Mouse (Mus musculus): ENCODE data around the gene Aes. TPM values are rescaled to one million over a fixed set of nuclear protein-coding genes. Genes with fewer than 3 reads are reported as not detected.

The Aes gene
- polyA plus RNA-seq, 1 experiment from 2014 or later, result 334 TPM

DNA sequence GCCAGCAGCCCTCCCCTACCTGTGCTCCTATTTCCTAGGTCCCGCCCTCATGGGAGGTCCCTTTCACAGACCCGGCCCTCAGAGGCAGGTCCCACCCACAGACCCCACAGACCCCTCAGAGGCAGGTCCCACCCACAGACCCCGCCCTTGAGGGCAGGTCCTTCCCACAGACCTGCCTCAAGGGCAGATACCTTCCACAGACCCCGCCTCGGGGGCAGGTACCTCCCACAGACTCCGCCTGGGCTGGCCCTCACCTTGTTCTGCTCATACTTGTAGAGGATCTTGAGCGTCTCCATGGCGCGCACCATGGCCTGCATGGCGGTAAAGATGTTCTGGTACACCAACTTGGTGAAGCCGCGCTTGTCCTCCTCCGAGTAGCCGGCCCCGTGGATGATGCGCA, 24.5 kb upstream of the Aes start:
- no peaks in the 10 kb centered on the region for H3K9me3 ChIP-seq (replicated peaks)
- no peak for DNase-seq (ENCODE audit: low spot score)
- peaks cover 9% of the 10 kb centered on the region; the same call in 1 of the 2 replicates for H3K4me1 ChIP-seq
- no peaks in the 10 kb centered on the region for H3K27me3 ChIP-seq (ENCODE audit: low read depth, poor library complexity, severe bottlenecking)
- no peak overlapping the region for H3K4me3 ChIP-seq
- no peak overlapping the region for H3K27ac ChIP-seq (replicated peaks)
- H3K36me3 ChIP-seq, result peaks cover 88% of the 10 kb centered on the region
- 63% methylated on average over 16 of the region's 16 CpGs for WGBS

DNA sequence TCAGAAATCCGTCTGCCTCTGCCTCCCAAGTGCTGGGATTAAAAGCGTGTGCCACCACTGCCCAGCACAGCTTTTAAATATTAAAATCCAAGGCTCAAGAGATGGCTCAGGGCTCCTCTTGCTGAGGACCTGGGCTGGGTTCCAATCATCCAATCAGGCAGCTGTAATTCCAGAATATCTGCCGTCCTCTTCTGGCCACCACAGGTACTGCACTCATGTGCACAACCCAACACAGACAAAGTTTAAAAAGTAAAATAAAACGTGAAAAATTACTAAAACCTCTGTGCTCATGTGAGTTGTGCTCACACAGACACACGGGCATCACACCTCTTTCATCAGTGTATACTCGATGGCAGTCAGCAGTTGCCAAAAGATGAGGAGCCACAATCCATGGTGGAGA, 22.6 kb upstream of the Aes start:
- Histone ChIP-seq H3K27me3 (ENCODE audit: low read depth, poor library complexity, severe bottlenecking) (no peaks in the 10 kb centered on the region), H3K36me3 (peaks cover 87% of the 10 kb centered on the region), H3K4me3 (no peak overlapping the region), H3K27ac (replicated peaks) (no peak overlapping the region), H3K9me3 (replicated peaks) (no peaks in the 10 kb centered on the region), H3K4me1 (peaks cover 19% of the 10 kb centered on the region)
- 77% methylated on average over 6 of the region's 6 CpGs for WGBS
- no peak for DNase-seq (ENCODE audit: low spot score)

DNA sequence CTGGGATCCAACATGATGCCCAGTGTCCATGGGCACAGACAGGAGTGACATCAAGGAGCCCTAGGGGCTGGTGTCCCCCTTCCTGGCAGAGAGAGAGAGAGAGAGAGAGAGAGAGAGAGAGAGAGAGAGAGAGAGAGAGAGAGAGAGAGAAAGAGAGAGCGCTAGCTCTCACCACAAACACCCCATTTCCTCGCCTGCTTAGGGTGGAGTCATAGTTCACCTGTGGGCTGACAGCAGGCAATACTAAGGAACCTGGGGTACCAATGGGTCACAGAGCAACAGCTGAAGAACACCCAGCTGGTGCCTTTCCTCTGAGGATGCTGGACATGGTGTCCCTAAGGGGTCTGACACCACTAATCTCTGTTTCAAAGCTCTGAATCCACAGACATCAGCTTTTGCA, 21.9 kb upstream of the Aes start:
- Histone ChIP-seq H3K4me1 (peaks cover 26% of the 10 kb centered on the region), H3K36me3 (peaks cover 86% of the 10 kb centered on the region), H3K27ac (replicated peaks) (no peak overlapping the region), H3K27me3 (ENCODE audit: low read depth, poor library complexity, severe bottlenecking) (no peaks in the 10 kb centered on the region), H3K9me3 (replicated peaks) (no peaks in the 10 kb centered on the region), H3K4me3 (no peak overlapping the region)
- DNase-seq (ENCODE audit: low spot score), result no peak
- WGBS, result 94% methylated on average over 2 of the region's 2 CpGs

DNA sequence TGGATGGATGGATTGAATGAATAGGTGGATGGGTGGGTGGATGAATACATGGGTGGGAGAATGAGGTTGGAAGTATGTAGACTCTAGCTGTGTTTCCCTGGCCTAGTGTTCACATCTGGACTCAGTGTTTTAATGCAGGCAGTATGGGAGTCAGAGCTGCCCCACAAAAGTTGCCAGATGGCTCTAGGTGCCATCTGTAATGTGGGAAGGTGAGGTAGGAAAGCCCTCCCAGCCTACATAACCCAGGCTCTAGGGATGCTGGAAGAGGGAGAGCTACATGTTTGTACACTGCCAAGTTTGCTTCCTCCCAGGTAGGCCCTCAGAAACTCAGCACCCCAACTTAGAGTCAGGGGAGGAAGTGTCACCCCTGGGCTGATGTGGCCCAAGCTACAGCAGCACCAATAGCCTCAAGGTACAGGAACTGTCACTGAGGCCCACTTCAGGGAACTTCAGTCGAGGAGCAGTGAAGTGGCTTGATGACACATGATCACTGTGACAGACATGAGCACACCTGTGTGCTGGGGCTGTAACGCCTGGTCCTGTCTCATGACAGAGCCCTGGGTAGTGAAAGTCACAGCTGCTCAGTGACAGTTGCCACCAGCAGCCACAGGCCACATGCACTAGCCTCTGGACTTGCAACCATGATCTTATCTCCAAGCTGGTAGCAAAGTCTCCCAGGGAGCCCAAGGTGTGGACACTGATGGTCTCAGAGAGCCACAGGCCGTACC, 20.8 kb upstream of the Aes start:
- H3K27me3 ChIP-seq (ENCODE audit: low read depth, poor library complexity, severe bottlenecking), result no peaks in the 10 kb centered on the region
- WGBS, result 88% methylated on average over 3 of the region's 3 CpGs
- no peak overlapping the region for H3K27ac ChIP-seq (replicated peaks)
- peaks cover 82% of the 10 kb centered on the region for H3K36me3 ChIP-seq
- DNase-seq (ENCODE audit: low spot score), result no peak
- H3K4me3 ChIP-seq, result no peak overlapping the region
- H3K9me3 ChIP-seq (replicated peaks), result no peaks in the 10 kb centered on the region
- peaks cover 36% of the 10 kb centered on the region for H3K4me1 ChIP-seq

DNA sequence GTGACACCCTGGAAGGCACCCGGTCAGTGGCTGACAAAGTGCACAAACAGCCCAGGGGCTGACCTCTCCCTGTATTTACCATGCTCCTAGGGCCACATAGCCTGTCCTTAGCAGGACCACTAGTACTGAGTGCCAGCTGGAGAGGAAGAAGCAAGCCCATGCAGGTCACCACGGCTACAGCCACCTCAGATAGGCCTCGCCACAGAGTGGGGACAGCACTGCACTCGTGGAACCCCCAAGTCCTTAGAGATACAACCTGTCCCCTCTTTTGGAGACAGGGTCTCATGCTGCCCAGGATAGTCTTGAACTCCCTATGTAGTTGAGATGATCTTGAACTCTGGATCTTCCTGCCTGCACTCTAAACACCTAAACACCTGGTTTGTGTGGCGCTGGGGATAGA, 17.9 kb upstream of the Aes start:
- 89% methylated on average over 5 of the region's 5 CpGs for WGBS
- peaks cover 44% of the 10 kb centered on the region for H3K4me1 ChIP-seq
- no peak overlapping the region; the same call in 1 of the 2 replicates for H3K27ac ChIP-seq (replicated peaks)
- DNase-seq (ENCODE audit: low spot score), result no peak
- no peaks in the 10 kb centered on the region for H3K27me3 ChIP-seq (ENCODE audit: low read depth, poor library complexity, severe bottlenecking)
- no peaks in the 10 kb centered on the region for H3K9me3 ChIP-seq (replicated peaks)
- no peak overlapping the region for H3K4me3 ChIP-seq
- peaks cover 61% of the 10 kb centered on the region for H3K36me3 ChIP-seq

DNA sequence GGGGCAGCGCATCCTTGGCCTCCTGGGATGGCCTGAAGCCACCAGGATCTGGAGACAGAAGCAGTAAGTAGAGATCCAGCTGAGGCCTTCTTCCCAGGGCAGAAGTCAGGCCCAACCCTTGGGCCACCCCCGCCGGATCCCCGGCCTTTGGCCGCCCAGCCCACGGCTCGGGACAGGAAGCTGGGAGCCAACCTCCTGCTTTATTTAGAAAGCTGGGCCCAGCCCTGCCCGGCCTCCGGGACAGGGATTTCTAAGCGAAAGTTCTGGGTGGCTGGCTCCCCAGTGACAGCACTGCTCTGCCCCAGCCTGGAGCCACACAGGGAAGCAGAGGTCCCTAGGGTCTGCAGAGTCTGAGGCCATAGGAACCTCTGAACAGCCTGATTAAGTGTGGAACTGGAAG, 17.5 kb upstream of the Aes start:
- 88% methylated on average over 10 of the region's 10 CpGs for WGBS
- Histone ChIP-seq H3K4me1 (peaks cover 44% of the 10 kb centered on the region), H3K27ac (replicated peaks) (0 out of 2 replicates have a peak overlapping the region, but pooled peaks have one; percentile 23), H3K4me3 (no peak overlapping the region), H3K9me3 (replicated peaks) (no peaks in the 10 kb centered on the region), H3K27me3 (ENCODE audit: low read depth, poor library complexity, severe bottlenecking) (no peaks in the 10 kb centered on the region), H3K36me3 (peaks cover 59% of the 10 kb centered on the region)
- no peak for DNase-seq (ENCODE audit: low spot score)

DNA sequence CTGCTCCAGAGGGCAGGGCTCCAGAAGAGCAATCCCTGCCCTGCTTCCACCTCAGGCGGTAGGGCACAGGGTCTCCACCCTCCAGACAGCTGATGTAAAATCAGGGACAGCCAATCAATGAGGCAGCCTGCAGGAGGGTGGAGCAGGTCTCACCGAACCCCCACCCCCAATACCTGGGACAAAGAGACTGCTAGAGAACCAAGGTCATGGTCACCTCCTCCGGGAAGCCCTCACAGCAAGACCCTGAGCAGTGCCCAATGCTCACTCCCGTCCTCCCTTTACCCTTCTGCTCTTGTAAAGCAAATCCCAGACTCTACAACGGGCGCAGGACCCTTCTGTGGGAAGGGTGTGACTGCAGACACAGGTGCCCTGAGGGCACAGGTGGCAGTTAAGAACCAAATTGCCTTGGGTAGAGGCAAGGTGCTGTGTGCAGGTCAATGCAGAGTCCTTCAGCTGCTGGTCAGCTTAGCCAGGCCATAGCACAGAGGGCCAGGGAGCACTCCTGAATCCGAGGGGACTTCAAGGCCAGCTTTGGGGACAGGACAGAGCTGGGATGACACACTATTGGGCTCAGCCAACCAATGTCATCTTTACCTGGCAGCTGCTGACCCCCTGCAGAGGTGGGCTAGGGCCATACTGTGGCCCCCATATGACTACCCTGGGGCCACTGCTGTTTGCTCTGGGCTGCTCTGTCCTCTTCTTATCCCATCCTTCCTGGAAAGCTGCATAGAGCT, 16.4 kb upstream of the Aes start:
- WGBS, result 79% methylated on average over 7 of the region's 7 CpGs
- Histone ChIP-seq H3K4me1 (peaks cover 44% of the 10 kb centered on the region), H3K9me3 (replicated peaks) (no peaks in the 10 kb centered on the region), H3K4me3 (peak overlapping the region; percentile 90), H3K36me3 (peaks cover 49% of the 10 kb centered on the region), H3K27ac (replicated peaks) (0 out of 2 replicates have a peak overlapping the region, but pooled peaks have one; percentile 17), H3K27me3 (ENCODE audit: low read depth, poor library complexity, severe bottlenecking) (no peaks in the 10 kb centered on the region)
- DNase-seq (ENCODE audit: low spot score), result no peak

DNA sequence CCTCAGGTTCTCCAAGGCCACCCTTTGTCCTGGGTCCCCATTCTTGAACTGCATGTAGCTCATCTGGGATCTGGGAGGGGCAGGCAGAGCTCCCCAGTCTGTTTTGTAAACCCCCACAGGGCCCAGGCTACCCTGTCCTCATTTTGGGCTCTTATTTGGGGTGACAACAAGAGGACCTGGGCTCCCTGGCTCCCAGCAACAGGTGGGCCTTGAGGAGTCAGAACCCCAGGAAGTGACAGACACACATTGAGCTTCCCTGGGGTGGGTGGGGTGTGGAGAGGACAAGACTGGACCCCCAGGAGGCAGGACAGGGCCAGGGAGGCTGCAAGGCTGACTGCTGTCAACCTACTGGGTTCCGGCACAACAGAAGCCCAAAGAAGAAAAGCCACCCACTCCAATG, 15.7 kb upstream of the Aes start:
- no peaks in the 10 kb centered on the region for H3K9me3 ChIP-seq (replicated peaks)
- peaks cover 44% of the 10 kb centered on the region for H3K4me1 ChIP-seq
- 57% methylated on average over 1 of the region's 1 CpGs for WGBS

DNA sequence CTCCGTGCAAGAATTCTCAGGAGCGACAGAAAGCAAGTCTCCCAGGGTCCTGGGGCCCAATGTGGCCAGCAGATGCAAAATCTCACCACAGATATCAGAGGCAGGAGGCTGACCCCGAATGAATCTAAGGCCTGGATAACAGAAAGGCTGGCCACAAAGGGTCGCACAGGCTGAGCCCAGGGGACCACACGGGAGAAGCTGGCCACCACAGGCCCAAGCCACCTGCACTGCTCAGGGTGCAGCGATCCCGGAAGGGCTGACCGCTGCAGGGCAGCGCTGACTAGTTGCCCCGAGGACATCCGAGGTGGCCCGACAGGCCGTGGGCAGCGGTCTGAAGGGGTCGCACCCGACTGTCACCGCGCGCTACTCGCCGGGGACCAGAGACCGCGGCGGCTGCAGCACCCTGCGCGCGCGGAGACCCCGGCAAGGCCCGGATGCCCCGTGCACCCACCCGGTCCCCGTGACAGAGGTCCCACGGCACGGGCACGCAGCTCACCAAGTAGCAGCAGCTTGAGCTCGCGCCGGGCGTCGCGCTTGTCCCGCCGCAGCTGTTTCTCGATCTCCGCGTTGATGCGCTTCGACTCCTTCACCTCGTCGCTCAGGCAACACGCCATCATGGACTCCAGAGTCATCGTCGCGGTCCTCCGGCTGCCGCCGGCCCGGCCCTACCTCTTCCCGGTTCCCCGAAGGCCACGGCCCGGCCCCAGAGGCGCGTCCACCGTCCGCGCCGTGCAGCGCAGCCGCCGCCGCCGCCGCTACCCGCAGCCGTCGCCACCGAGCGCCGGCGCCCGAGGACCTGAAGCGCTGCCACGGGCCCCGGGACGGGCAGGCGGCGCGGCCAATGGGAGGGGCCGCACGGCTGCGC, 14.8 kb upstream of the Aes start:
- Histone ChIP-seq H3K27ac (replicated peaks) (peak overlapping the region; percentile 92), H3K36me3 (peaks cover 34% of the 10 kb centered on the region)
- DNase-seq (ENCODE audit: low spot score), result no peak

More for the DNA sequence above, 15.7 kb upstream of the Aes start:
- H3K36me3 ChIP-seq, result peaks cover 42% of the 10 kb centered on the region
- DNase-seq (ENCODE audit: low spot score), result no peak
- H3K4me3 ChIP-seq, result peak overlapping the region; percentile 90
- H3K27me3 ChIP-seq (ENCODE audit: low read depth, poor library complexity, severe bottlenecking), result no peaks in the 10 kb centered on the region
- peak overlapping the region; percentile 92 for H3K27ac ChIP-seq (replicated peaks)

DNA sequence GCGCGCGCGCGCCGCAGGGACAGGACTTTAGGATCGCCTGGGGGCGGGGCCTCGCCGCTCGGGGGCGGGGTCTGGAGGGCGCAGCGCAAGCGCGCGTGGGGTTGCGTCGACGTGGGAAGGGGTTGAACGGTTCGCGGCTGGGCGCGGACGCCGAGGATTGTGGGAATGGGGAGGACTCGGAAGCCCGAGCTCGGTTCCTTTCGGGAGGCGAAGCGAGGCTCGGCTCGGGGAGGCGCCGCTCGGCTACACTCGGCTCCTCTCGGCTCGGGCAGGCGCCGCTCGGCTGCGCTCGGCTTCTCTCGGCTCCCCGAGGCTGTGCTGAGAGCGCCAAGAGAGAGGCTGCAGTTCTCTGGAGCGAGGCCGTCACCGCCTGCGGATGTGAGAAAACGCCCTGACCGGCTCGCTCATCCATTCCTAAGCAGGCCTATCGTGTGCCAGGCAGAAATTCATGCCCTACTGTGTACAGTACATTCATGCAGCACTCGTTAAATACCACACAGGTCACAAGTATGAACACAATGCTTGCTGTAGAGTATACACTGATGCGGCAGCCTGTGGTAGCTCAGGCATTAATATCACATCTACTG, 14.0 kb upstream of the Aes start, which contains the start of gene Gna11:
Gna11 (minus strand) TSS at position 30 of the 587 bp plus-strand sequence.
- peak within 1 kb of the TSS; percentile 92 for H3K27ac ChIP-seq (replicated peaks)
- peaks cover 46% of the 10 kb centered on the region for H3K4me1 ChIP-seq
- H3K4me3 ChIP-seq, result peak within 1 kb of the TSS; percentile 90
- H3K9me3 ChIP-seq (replicated peaks), result no peaks in the 10 kb centered on the region
- WGBS, result 1% methylated on average over 59 of the region's 59 CpGs
- peaks cover 4% of the 10 kb centered on the region; the same call in 1 of the 2 replicates for H3K27me3 ChIP-seq (ENCODE audit: low read depth, poor library complexity, severe bottlenecking)
- H3K36me3 ChIP-seq, result peaks cover 26% of the 10 kb centered on the region
- DNase-seq (ENCODE audit: low spot score), result peak; percentile 100

More for the DNA sequence above, 14.8 kb upstream of the Aes start:
- Histone ChIP-seq H3K9me3 (replicated peaks) (no peaks in the 10 kb centered on the region), H3K4me1 (peaks cover 44% of the 10 kb centered on the region), H3K27me3 (ENCODE audit: low read depth, poor library complexity, severe bottlenecking) (peaks cover 4% of the 10 kb centered on the region; the same call in 1 of the 2 replicates), H3K4me3 (peak overlapping the region; percentile 90)
- under 1% methylated on average over 93 of the region's 93 CpGs for WGBS

DNA sequence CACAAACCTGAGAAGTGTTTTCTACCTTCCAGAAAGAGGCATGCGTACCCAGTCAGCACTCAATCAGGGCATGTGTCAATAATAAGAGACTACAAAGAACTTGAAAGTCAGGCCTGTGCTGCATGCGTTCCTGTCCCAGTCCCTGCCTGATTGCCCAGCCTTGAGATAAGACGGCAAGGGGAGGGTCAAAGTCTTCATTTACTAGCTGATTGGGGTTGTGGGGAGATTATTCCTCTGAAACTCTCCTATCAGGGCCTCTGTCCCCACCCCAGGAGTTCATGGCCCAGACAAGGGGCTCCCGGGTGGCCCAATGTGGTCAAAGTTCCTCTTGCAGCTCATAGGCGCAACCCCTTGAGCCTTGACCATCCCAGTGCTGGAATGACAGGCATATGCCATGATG, 13.0 kb upstream of the Aes start:
- Histone ChIP-seq H3K27ac (replicated peaks) (no peak overlapping the region; the same call in 1 of the 2 replicates), H3K4me1 (peaks cover 41% of the 10 kb centered on the region), H3K9me3 (replicated peaks) (no peaks in the 10 kb centered on the region), H3K27me3 (ENCODE audit: low read depth, poor library complexity, severe bottlenecking) (peaks cover 4% of the 10 kb centered on the region; the same call in 1 of the 2 replicates), H3K4me3 (no peak overlapping the region), H3K36me3 (peaks cover 17% of the 10 kb centered on the region)
- 87% methylated on average over 5 of the region's 5 CpGs for whole genome bisulfite sequencing
- no peak for DNase-seq (ENCODE audit: low spot score)
